Mouse (Mus musculus) colon, adult 2 months (tissue): ENCODE results near the gene Ifitm10. TPM values are rescaled to one million over a fixed set of nuclear protein-coding genes. Genes with fewer than 3 reads are reported as not detected.

ENCODE experiments used
- polyA plus RNA-seq: library from polyadenylated mRNA; depleted of rRNA; stranded (reverse); fragments of >200 nt; gene quantifications from 2 replicates; pipeline ENCODE4 v1.2.3, GENCODE M21; 2012; rRNA removed

The Ifitm10 gene
- 1.5 and 1.9 TPM in 2 replicates for polyA plus RNA-seq

DNA sequence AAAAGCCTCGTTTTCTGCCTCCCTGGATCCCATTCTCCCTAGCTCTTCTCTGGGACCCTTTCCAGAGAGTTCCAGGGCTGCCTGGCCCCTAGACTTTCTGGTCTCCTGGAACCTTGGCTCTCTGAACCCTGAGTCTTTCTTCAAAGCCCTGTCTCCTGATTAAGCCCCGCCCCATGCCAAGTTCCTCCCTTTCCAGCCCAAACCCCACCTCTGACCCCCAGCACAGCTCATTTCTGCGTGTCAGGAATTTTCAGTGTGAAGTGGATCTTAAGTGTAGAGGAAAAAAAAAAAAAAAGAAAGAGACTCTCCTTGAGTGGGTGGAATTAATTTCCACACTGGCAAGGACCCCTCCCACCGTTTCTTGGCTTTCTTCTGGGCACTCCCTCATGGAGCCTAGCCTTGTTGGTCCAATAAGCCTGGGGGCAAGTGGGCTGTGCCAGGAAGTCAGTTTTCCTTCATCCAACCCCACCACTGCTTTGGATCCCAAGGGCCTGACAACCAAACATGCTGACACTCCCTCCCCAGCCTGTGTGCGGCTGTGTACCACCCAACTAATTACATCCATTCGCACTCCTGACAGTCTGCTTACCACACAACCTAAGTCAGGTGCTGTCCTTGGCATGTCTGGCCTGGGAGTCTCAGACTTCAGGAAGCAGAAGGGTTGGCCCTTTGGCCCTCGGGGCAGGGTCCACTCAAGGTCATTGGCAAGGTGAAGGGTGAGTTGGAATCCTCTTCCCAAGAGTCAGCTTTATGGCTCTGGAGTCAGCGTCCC lies at the start of gene Ifitm10:
Gene Ifitm10, minus strand, starts transcription at position 113 of the 772 bp plus-strand sequence.

GRCm38 (mm10) chr7:142387419-142388148 lies 14.0 kb upstream of the Ifitm10 start, which contains the start of gene Ctsd:
Gene Ctsd (minus strand): TSS chr7:142388038.

DNA sequence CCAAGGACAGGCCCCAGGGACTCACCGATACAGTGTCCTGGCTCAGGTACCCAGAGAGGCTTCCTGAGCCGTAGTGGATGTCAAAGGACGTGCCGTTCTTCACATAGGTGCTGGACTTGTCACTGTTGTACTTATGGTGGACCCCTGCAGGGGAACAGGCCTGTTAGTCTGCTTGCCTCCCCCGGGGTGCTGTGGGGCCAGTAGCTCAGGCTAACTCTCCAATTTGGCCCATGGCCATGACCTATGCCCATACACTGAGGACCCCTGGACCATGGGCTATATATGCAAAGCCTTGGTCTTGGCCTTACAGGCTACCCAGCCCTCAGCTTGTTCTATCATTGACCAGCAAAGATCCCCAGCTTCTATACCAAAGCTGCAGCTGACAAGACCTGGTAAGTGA lies 9.0 kb upstream of the Ifitm10 start, which contains the start of gene Gm49369:
Gene Gm49369, minus strand, starts transcription at position 101 of the 400 bp plus-strand sequence.

GRCm38 (mm10) chr7:142303249-142303648 lies 70.3 kb downstream of the Ifitm10 start, which contains the start of gene Krtap5-4:
Gene Krtap5-4 (plus strand): TSS chr7:142303549.

GRCm38 (mm10) chr7:142297018-142297417 lies 76.5 kb downstream of the Ifitm10 start, which contains the start of gene Krtap5-1:
Gene Krtap5-1 (minus strand): TSS chr7:142297118.

Other genes starting within 250 kb of the Ifitm10 start
- gene Gm39115, start 237.7 kb downstream of the Ifitm10 start, polyA plus RNA-seq, result not detected in 2 replicates
- not detected in 2 replicates for gene Gm45337, start 229.1 kb downstream of the Ifitm10 start, polyA plus RNA-seq
- gene Gm29735, start 216.6 kb downstream of the Ifitm10 start, polyA plus RNA-seq, result not detected in 2 replicates
- not detected in 2 replicates for gene Gm4553, start 208.0 kb downstream of the Ifitm10 start, polyA plus RNA-seq
- not detected in 2 replicates for gene Krtap5-2, start 197.7 kb downstream of the Ifitm10 start, polyA plus RNA-seq
- not detected in 2 replicates for gene Gm10153, start 183.4 kb downstream of the Ifitm10 start, polyA plus RNA-seq
- gene Krtap5-3, start 172.4 kb downstream of the Ifitm10 start, polyA plus RNA-seq, result not detected in 2 replicates
- gene Gm7579, start 161.9 kb downstream of the Ifitm10 start, polyA plus RNA-seq, result 0.64 and 3.1 TPM in 2 replicates
- gene Krtap5-5, start 143.8 kb downstream of the Ifitm10 start, polyA plus RNA-seq, result not detected in 2 replicates
- not detected in 2 replicates for gene Gm40460, start 132.7 kb downstream of the Ifitm10 start, polyA plus RNA-seq
- not detected in 2 replicates for gene Gm2431, start 115.4 kb downstream of the Ifitm10 start, polyA plus RNA-seq
- not detected in 2 replicates for gene Gm4559, start 99.4 kb downstream of the Ifitm10 start, polyA plus RNA-seq
- gene Krtap5-1, start 76.6 kb downstream of the Ifitm10 start, polyA plus RNA-seq, result not detected in 2 replicates
- not detected in 2 replicates for gene Krtap5-4, start 70.2 kb downstream of the Ifitm10 start, polyA plus RNA-seq
- gene Gm49369, start 8.9 kb upstream of the Ifitm10 start, polyA plus RNA-seq, result 0.17 TPM in 1 of 2 replicates, not detected in the other
- 320 and 338 TPM in 2 replicates for gene Ctsd, start 14.3 kb upstream of the Ifitm10 start, polyA plus RNA-seq
- gene Syt8, start 61.1 kb upstream of the Ifitm10 start, polyA plus RNA-seq, result 6.9 and 8.6 TPM in 2 replicates
- 0.29 and 1.0 TPM in 2 replicates for gene Tnni2, start 68.1 kb upstream of the Ifitm10 start, polyA plus RNA-seq
- gene Lsp1, start 87.1 kb upstream of the Ifitm10 start, polyA plus RNA-seq, result 78.3 and 91.5 TPM in 2 replicates
- 0.58 and 1.3 TPM in 2 replicates for gene Tnnt3, start 125.1 kb upstream of the Ifitm10 start, polyA plus RNA-seq
- gene Mrpl23, start 158.9 kb upstream of the Ifitm10 start, polyA plus RNA-seq, result 7.3 and 8.3 TPM in 2 replicates